Mouse (Mus musculus): ENCODE measurements around the gene Gtf2a2.
"Not testable (repeated sequence)": the region's sequence is repeated elsewhere in the genome, so short reads cannot be mapped to it uniquely, and the experiment has no call there.

Gene Gtf2a2

GRCm38 (mm10) chr9:70018879-70019278 lies 6.5 kb downstream of the Gtf2a2 start:
- no peak for DNase-seq (ENCODE audit: low spot score in 2 of 2)

GRCm38 (mm10) chr9:70021610-70022009 lies 9.3 kb downstream of the Gtf2a2 start:
- no peak for DNase-seq (ENCODE audit: low spot score in 2 of 2)

GRCm38 (mm10) chr9:70022083-70022482 lies 9.7 kb downstream of the Gtf2a2 start:
- no peak for DNase-seq (ENCODE audit: low spot score in 2 of 2)

GRCm38 (mm10) chr9:70023615-70024014 lies 11.3 kb downstream of the Gtf2a2 start:
- DNase-seq (ENCODE audit: low spot score in 2 of 2): not testable (repeated sequence)

GRCm38 (mm10) chr9:70024648-70025047 lies 12.3 kb downstream of the Gtf2a2 start:
- no peak for DNase-seq (ENCODE audit: low spot score in 2 of 2)

- no peak for DNase-seq (ENCODE audit: low spot score in 2 of 2)
Observed at GRCm38 (mm10) chr9:70025365-70026012, 13.1 kb downstream of the Gtf2a2 start.

- no peak for DNase-seq (ENCODE audit: low spot score in 2 of 2)
Observed at GRCm38 (mm10) chr9:70032167-70032566, 19.8 kb downstream of the Gtf2a2 start.

GRCm38 (mm10) chr9:70033056-70033455 lies 20.7 kb downstream of the Gtf2a2 start:
- no peak for DNase-seq (ENCODE audit: low spot score in 2 of 2)

GRCm38 (mm10) chr9:70034702-70035101 lies 22.4 kb downstream of the Gtf2a2 start:
- no peak for DNase-seq (ENCODE audit: low spot score in 2 of 2)

GRCm38 (mm10) chr9:70036646-70037045 lies 24.3 kb downstream of the Gtf2a2 start:
- no peak for DNase-seq (ENCODE audit: low spot score in 2 of 2)

- DNase-seq (ENCODE audit: low spot score in 2 of 2): no peak
Observed at GRCm38 (mm10) chr9:70037988-70038387, 25.6 kb downstream of the Gtf2a2 start, which contains the start of gene Gcnt3. Gcnt3 (minus strand) TSS chr9:70038088.

- no peak for DNase-seq (ENCODE audit: low spot score in 2 of 2)
Observed at GRCm38 (mm10) chr9:70039597-70040385, 27.4 kb downstream of the Gtf2a2 start.

- DNase-seq (ENCODE audit: low spot score in 2 of 2): no peak
Observed at GRCm38 (mm10) chr9:70040570-70040969, 28.2 kb downstream of the Gtf2a2 start.

- DNase-seq (ENCODE audit: low spot score in 2 of 2): no peak
Observed at GRCm38 (mm10) chr9:70042137-70042536, 29.8 kb downstream of the Gtf2a2 start.

GRCm38 (mm10) chr9:70042935-70043334 lies 30.6 kb downstream of the Gtf2a2 start:
- no peak for DNase-seq (ENCODE audit: low spot score in 2 of 2)

- no peak for DNase-seq (ENCODE audit: low spot score in 2 of 2)
Observed at GRCm38 (mm10) chr9:70044865-70045264, 32.5 kb downstream of the Gtf2a2 start.

- no peak for DNase-seq (ENCODE audit: low spot score in 2 of 2)
Observed at GRCm38 (mm10) chr9:70046255-70046654, 33.9 kb downstream of the Gtf2a2 start.

- DNase-seq (ENCODE audit: low spot score in 2 of 2): no peak
Observed at GRCm38 (mm10) chr9:70047839-70048238, 35.5 kb downstream of the Gtf2a2 start.

- no peak for DNase-seq (ENCODE audit: low spot score in 2 of 2)
Observed at GRCm38 (mm10) chr9:70048280-70048679, 35.9 kb downstream of the Gtf2a2 start.

GRCm38 (mm10) chr9:70048751-70049415 lies 36.5 kb downstream of the Gtf2a2 start:
- DNase-seq (ENCODE audit: low spot score in 2 of 2): no peak

- no peak for DNase-seq (ENCODE audit: low spot score in 2 of 2)
Observed at GRCm38 (mm10) chr9:70049416-70049783, 37.0 kb downstream of the Gtf2a2 start.

- DNase-seq (ENCODE audit: low spot score in 2 of 2): no peak
Observed at GRCm38 (mm10) chr9:70049839-70050238, 37.5 kb downstream of the Gtf2a2 start.

GRCm38 (mm10) chr9:70052730-70053129 lies 40.4 kb downstream of the Gtf2a2 start:
- DNase-seq (ENCODE audit: low spot score in 2 of 2): no peak
